Mouse (Mus musculus): ENCODE data around the gene Polr2f. TPM values are rescaled to one million over a fixed set of nuclear protein-coding genes. Genes with fewer than 3 reads are reported as not detected.

Polr2f gene
- total RNA-seq, 2 experiments from 2014 or later, result 102 to 111 TPM

GRCm38 (mm10) chr15:79151881-79152280 is 11.1 kb downstream of the Polr2f start:
- DNase-seq (ENCODE audit: low spot score in 2 of 2), result no peak

- DNase-seq (ENCODE audit: low spot score in 2 of 2), result no peak
Observed at GRCm38 (mm10) chr15:79152709-79153108, 11.9 kb downstream of the Polr2f start.

GRCm38 (mm10) chr15:79155572-79155971 is 14.8 kb downstream of the Polr2f start:
- no peak for DNase-seq (ENCODE audit: low spot score in 2 of 2)

GRCm38 (mm10) chr15:79162301-79162700 is 21.5 kb downstream of the Polr2f start:
- DNase-seq (ENCODE audit: low spot score in 2 of 2), result no peak

GRCm38 (mm10) chr15:79162822-79163221 is 22.0 kb downstream of the Polr2f start:
- no peak for DNase-seq (ENCODE audit: low spot score in 2 of 2)

GRCm38 (mm10) chr15:79164251-79164650 is 23.4 kb downstream of the Polr2f start:
- DNase-seq (ENCODE audit: low spot score in 2 of 2), result no peak

- DNase-seq (ENCODE audit: low spot score in 2 of 2), result no peak
Observed at GRCm38 (mm10) chr15:79165140-79165539, 24.3 kb downstream of the Polr2f start, which contains the start of gene Sox10. Gene Sox10 (minus strand): TSS chr15:79165240.

- no peak for DNase-seq (ENCODE audit: low spot score in 2 of 2)
Observed at GRCm38 (mm10) chr15:79166712-79167111, 25.9 kb downstream of the Polr2f start.

GRCm38 (mm10) chr15:79176905-79177304 is 36.1 kb downstream of the Polr2f start:
- DNase-seq (ENCODE audit: low spot score in 2 of 2), result no peak

- DNase-seq (ENCODE audit: low spot score in 2 of 2), result no peak
Observed at GRCm38 (mm10) chr15:79185213-79185612, 44.4 kb downstream of the Polr2f start.

- DNase-seq (ENCODE audit: low spot score in 2 of 2), result no peak
Observed at GRCm38 (mm10) chr15:79187819-79188218, 47.0 kb downstream of the Polr2f start.

GRCm38 (mm10) chr15:79191426-79191825 is 50.6 kb downstream of the Polr2f start:
- DNase-seq (ENCODE audit: low spot score in 2 of 2), result no peak

- no peak for DNase-seq (ENCODE audit: low spot score in 2 of 2)
Observed at GRCm38 (mm10) chr15:79192450-79192849, 51.6 kb downstream of the Polr2f start.

GRCm38 (mm10) chr15:79192885-79193845 is 52.4 kb downstream of the Polr2f start:
- DNase-seq (ENCODE audit: low spot score in 2 of 2), result peak; percentile 14 to 40

- DNase-seq (ENCODE audit: low spot score in 2 of 2), result no peak
Observed at GRCm38 (mm10) chr15:79194048-79194447, 53.2 kb downstream of the Polr2f start.

- no peak for DNase-seq (ENCODE audit: low spot score in 2 of 2)
Observed at GRCm38 (mm10) chr15:79194946-79195345, 54.1 kb downstream of the Polr2f start.

- no peak for DNase-seq (ENCODE audit: low spot score in 2 of 2)
Observed at GRCm38 (mm10) chr15:79195492-79195891, 54.7 kb downstream of the Polr2f start.

- no peak for DNase-seq (ENCODE audit: low spot score in 2 of 2)
Observed at GRCm38 (mm10) chr15:79199390-79199976, 58.7 kb downstream of the Polr2f start.
